Mouse (Mus musculus): Measurements from ENCODE around the gene Slc25a25. TPM values are rescaled to one million over a fixed set of nuclear protein-coding genes. Genes with fewer than 3 reads are reported as not detected.

Slc25a25 gene
- polyA plus RNA-seq, 1 experiment, result 25.3 TPM

- H3K4me3 ChIP-seq (ENCODE audit: control insufficient read depth, insufficient read depth, low read length), result no peak overlapping the region
- WGBS, result 96% methylated on average over 6 of the region's 6 CpGs
- no peak for DNase-seq
- H3K27me3 ChIP-seq (ENCODE audit: control insufficient read depth, insufficient read depth, low read length), result no peaks in the 10 kb centered on the region
- H3K4me1 ChIP-seq (replicated peaks; ENCODE audit: control insufficient read depth, insufficient read depth, low read length), result peaks cover 11% of the 10 kb centered on the region
- no peak overlapping the region for H3K27ac ChIP-seq (ENCODE audit: control insufficient read depth, insufficient read depth, low read length)
- TF ChIP-seq CTCF (IDR thresholded peaks at IDR 0.05; ENCODE audit: borderline replicate concordance, control insufficient read depth, extremely low read depth, insufficient read depth, low read length, poor library complexity), result no peak
- TF ChIP-seq POLR2A (IDR thresholded peaks at IDR 0.05; ENCODE audit: control insufficient read depth, extremely low read depth, insufficient read depth, low read length, poor library complexity), result no peak
- H3K36me3 ChIP-seq (ENCODE audit: control insufficient read depth, insufficient read depth, low read length), result peaks cover 45% of the 10 kb centered on the region
Observed at GRCm38 (mm10) chr2:32420647-32421046, 30.6 kb downstream of the Slc25a25 start.

- Histone ChIP-seq H3K4me3 (ENCODE audit: control insufficient read depth, insufficient read depth, low read length) (no peak overlapping the region), H3K36me3 (ENCODE audit: control insufficient read depth, insufficient read depth, low read length) (peaks cover 49% of the 10 kb centered on the region), H3K27ac (ENCODE audit: control insufficient read depth, insufficient read depth, low read length) (no peak overlapping the region), H3K4me1 (replicated peaks; ENCODE audit: control insufficient read depth, insufficient read depth, low read length) (peaks cover 11% of the 10 kb centered on the region), H3K27me3 (ENCODE audit: control insufficient read depth, insufficient read depth, low read length) (no peaks in the 10 kb centered on the region)
- TF ChIP-seq CTCF (IDR thresholded peaks at IDR 0.05; ENCODE audit: borderline replicate concordance, control insufficient read depth, extremely low read depth, insufficient read depth, low read length, poor library complexity), result no peak
- no peak for TF ChIP-seq POLR2A (IDR thresholded peaks at IDR 0.05; ENCODE audit: control insufficient read depth, extremely low read depth, insufficient read depth, low read length, poor library complexity)
- DNase-seq, result no peak
- WGBS, result 95% methylated on average over 12 of the region's 12 CpGs
Observed at GRCm38 (mm10) chr2:32420066-32420608, 31.1 kb downstream of the Slc25a25 start.

GRCm38 (mm10) chr2:32419359-32419758 lies 31.9 kb downstream of the Slc25a25 start:
- DNase-seq, result no peak
- Histone ChIP-seq H3K27me3 (ENCODE audit: control insufficient read depth, insufficient read depth, low read length) (no peaks in the 10 kb centered on the region), H3K4me3 (ENCODE audit: control insufficient read depth, insufficient read depth, low read length) (no peak overlapping the region), H3K27ac (ENCODE audit: control insufficient read depth, insufficient read depth, low read length) (no peak overlapping the region), H3K36me3 (ENCODE audit: control insufficient read depth, insufficient read depth, low read length) (peaks cover 53% of the 10 kb centered on the region), H3K4me1 (replicated peaks; ENCODE audit: control insufficient read depth, insufficient read depth, low read length) (peaks cover 11% of the 10 kb centered on the region)
- WGBS, result 94% methylated on average over 3 of the region's 3 CpGs
- TF ChIP-seq CTCF (IDR thresholded peaks at IDR 0.05; ENCODE audit: borderline replicate concordance, control insufficient read depth, extremely low read depth, insufficient read depth, low read length, poor library complexity), result no peak
- no peak for TF ChIP-seq POLR2A (IDR thresholded peaks at IDR 0.05; ENCODE audit: control insufficient read depth, extremely low read depth, insufficient read depth, low read length, poor library complexity)

GRCm38 (mm10) chr2:32418430-32419151 lies 32.7 kb downstream of the Slc25a25 start:
- WGBS, result 92% methylated on average over 12 of the region's 12 CpGs
- Histone ChIP-seq H3K4me1 (replicated peaks; ENCODE audit: control insufficient read depth, insufficient read depth, low read length) (peaks cover 6% of the 10 kb centered on the region), H3K27me3 (ENCODE audit: control insufficient read depth, insufficient read depth, low read length) (no peaks in the 10 kb centered on the region), H3K27ac (ENCODE audit: control insufficient read depth, insufficient read depth, low read length) (no peak overlapping the region), H3K4me3 (ENCODE audit: control insufficient read depth, insufficient read depth, low read length) (no peak overlapping the region), H3K36me3 (ENCODE audit: control insufficient read depth, insufficient read depth, low read length) (peaks cover 53% of the 10 kb centered on the region)
- no peak for DNase-seq
- no peak for TF ChIP-seq CTCF (IDR thresholded peaks at IDR 0.05; ENCODE audit: borderline replicate concordance, control insufficient read depth, extremely low read depth, insufficient read depth, low read length, poor library complexity)
- no peak for TF ChIP-seq POLR2A (IDR thresholded peaks at IDR 0.05; ENCODE audit: control insufficient read depth, extremely low read depth, insufficient read depth, low read length, poor library complexity)

GRCm38 (mm10) chr2:32417486-32417885 lies 33.8 kb downstream of the Slc25a25 start:
- WGBS, result 97% methylated on average over 8 of the region's 8 CpGs
- H3K4me3 ChIP-seq (ENCODE audit: control insufficient read depth, insufficient read depth, low read length), result no peak overlapping the region
- no peak overlapping the region for H3K27ac ChIP-seq (ENCODE audit: control insufficient read depth, insufficient read depth, low read length)
- no peaks in the 10 kb centered on the region for H3K27me3 ChIP-seq (ENCODE audit: control insufficient read depth, insufficient read depth, low read length)
- no peak for TF ChIP-seq POLR2A (IDR thresholded peaks at IDR 0.05; ENCODE audit: control insufficient read depth, extremely low read depth, insufficient read depth, low read length, poor library complexity)
- TF ChIP-seq CTCF (IDR thresholded peaks at IDR 0.05; ENCODE audit: borderline replicate concordance, control insufficient read depth, extremely low read depth, insufficient read depth, low read length, poor library complexity), result no peak
- no peaks in the 10 kb centered on the region for H3K4me1 ChIP-seq (replicated peaks; ENCODE audit: control insufficient read depth, insufficient read depth, low read length)
- peaks cover 53% of the 10 kb centered on the region for H3K36me3 ChIP-seq (ENCODE audit: control insufficient read depth, insufficient read depth, low read length)
- no peak for DNase-seq

GRCm38 (mm10) chr2:32416556-32416955 lies 34.7 kb downstream of the Slc25a25 start:
- H3K4me3 ChIP-seq (ENCODE audit: control insufficient read depth, insufficient read depth, low read length), result no peak overlapping the region
- no peaks in the 10 kb centered on the region for H3K27me3 ChIP-seq (ENCODE audit: control insufficient read depth, insufficient read depth, low read length)
- no peak for DNase-seq
- TF ChIP-seq POLR2A (IDR thresholded peaks at IDR 0.05; ENCODE audit: control insufficient read depth, extremely low read depth, insufficient read depth, low read length, poor library complexity) (no peak), CTCF (IDR thresholded peaks at IDR 0.05; ENCODE audit: borderline replicate concordance, control insufficient read depth, extremely low read depth, insufficient read depth, low read length, poor library complexity) (no peak)
- peaks cover 53% of the 10 kb centered on the region for H3K36me3 ChIP-seq (ENCODE audit: control insufficient read depth, insufficient read depth, low read length)
- no peaks in the 10 kb centered on the region for H3K4me1 ChIP-seq (replicated peaks; ENCODE audit: control insufficient read depth, insufficient read depth, low read length)
- 85% methylated on average over 2 of the region's 2 CpGs for WGBS
- no peak overlapping the region for H3K27ac ChIP-seq (ENCODE audit: control insufficient read depth, insufficient read depth, low read length)
